Mouse (Mus musculus) frontal cortex, postnatal 10 days (tissue): Measurements from ENCODE around the gene Prkg1.

Source experiments
- DNase-seq, 2 experiments: peaks; one replicate each; pipeline ENCODE4 v3.0.0; 2022; ENCODE audit warnings: low spot score in 2 of 2, mixed read lengths in 1 of 2

Prkg1 gene

GRCm38 (mm10) chr19:31764801-31765340 is at the start of gene Prkg1:
Gene Prkg1, minus strand, starts transcription at chr19:31765033.
- peak in 1 of 2 experiments; percentile 12 for DNase-seq

GRCm38 (mm10) chr19:31813087-31813486 is 48.3 kb upstream of the Prkg1 start:
- no peak for DNase-seq

GRCm38 (mm10) chr19:31811371-31811770 is 46.5 kb upstream of the Prkg1 start:
- no peak for DNase-seq

- no peak for DNase-seq
These were observed 40.6 kb upstream of the Prkg1 start for GRCm38 (mm10) chr19:31805391-31805790.

GRCm38 (mm10) chr19:31795485-31796046 is 30.7 kb upstream of the Prkg1 start:
- no peak for DNase-seq

- DNase-seq = no peak
These were observed 26.9 kb upstream of the Prkg1 start for GRCm38 (mm10) chr19:31791724-31792123.

GRCm38 (mm10) chr19:31781521-31782018 is 16.7 kb upstream of the Prkg1 start:
- DNase-seq = no peak

GRCm38 (mm10) chr19:31781077-31781476 is 16.2 kb upstream of the Prkg1 start:
- DNase-seq = no peak

GRCm38 (mm10) chr19:31780222-31780621 is 15.4 kb upstream of the Prkg1 start:
- no peak for DNase-seq

GRCm38 (mm10) chr19:31779021-31779420 is 14.2 kb upstream of the Prkg1 start:
- DNase-seq = no peak

- no peak for DNase-seq
These were observed 2.2 kb upstream of the Prkg1 start for GRCm38 (mm10) chr19:31767004-31767403.

GRCm38 (mm10) chr19:31765451-31765850 is 618 bp upstream of the Prkg1 start:
- DNase-seq = no peak

- peak in 1 of 2 experiments; percentile 16 for DNase-seq
These were observed 657 bp downstream of the Prkg1 start for GRCm38 (mm10) chr19:31763951-31764800.

GRCm38 (mm10) chr19:31763246-31763821 is 1.5 kb downstream of the Prkg1 start:
- no peak for DNase-seq

GRCm38 (mm10) chr19:31762411-31763245 is 2.2 kb downstream of the Prkg1 start:
- DNase-seq = peak in 1 of 2 experiments; percentile 13

- DNase-seq = no peak
These were observed 5.0 kb downstream of the Prkg1 start for GRCm38 (mm10) chr19:31759855-31760254.

GRCm38 (mm10) chr19:31755929-31756792 is 8.7 kb downstream of the Prkg1 start:
- peak in 1 of 2 experiments; percentile 53 for DNase-seq

- no peak for DNase-seq
These were observed 10.1 kb downstream of the Prkg1 start for GRCm38 (mm10) chr19:31754642-31755287.

- no peak for DNase-seq
These were observed 13.7 kb downstream of the Prkg1 start for GRCm38 (mm10) chr19:31750976-31751676.
